Mouse (Mus musculus): Measurements from ENCODE around the gene Clec11a. TPM values are rescaled to one million over a fixed set of nuclear protein-coding genes. Genes with fewer than 3 reads are reported as not detected.

Gene Clec11a
- total and polyA plus RNA-seq, 2 experiments = 1.3 to 2.4 TPM

- H3K9ac ChIP-seq (ENCODE audit: low read depth, low read length) = no peak overlapping the region
- no peaks in the 10 kb centered on the region for H3K79me2 ChIP-seq (ENCODE audit: control insufficient read depth, insufficient read depth, low read length)
- TF ChIP-seq CTCF (IDR thresholded peaks at IDR 0.05; ENCODE audit: low read depth, low read length) (no peak), POLR2A (IDR thresholded peaks at IDR 0.05; ENCODE audit: extremely low read depth, insufficient read depth, low read length) (no peak)
- DNase-seq (ENCODE audit: extremely low read depth, low read depth, low spot score) = no peak
- 59% methylated on average over 3 of the region's 3 CpGs for WGBS
- peaks cover 15% of the 10 kb centered on the region for H3K27me3 ChIP-seq (ENCODE audit: control insufficient read depth, insufficient read depth, low read length)
- no peaks in the 10 kb centered on the region for H3K4me1 ChIP-seq (ENCODE audit: control insufficient read depth, insufficient read depth, low read length)
- no peak overlapping the region for H3K27ac ChIP-seq (replicated peaks; ENCODE audit: insufficient read depth, low read depth, low read length)
- no peaks in the 10 kb centered on the region for H3K36me3 ChIP-seq (ENCODE audit: control insufficient read depth, insufficient read depth, low read length)
- no peak overlapping the region for H3K4me3 ChIP-seq (ENCODE audit: insufficient read depth, low read depth, low read length)
These were observed 25.6 kb upstream of the Clec11a start for GRCm38 (mm10) chr7:44332336-44332735.

DNA sequence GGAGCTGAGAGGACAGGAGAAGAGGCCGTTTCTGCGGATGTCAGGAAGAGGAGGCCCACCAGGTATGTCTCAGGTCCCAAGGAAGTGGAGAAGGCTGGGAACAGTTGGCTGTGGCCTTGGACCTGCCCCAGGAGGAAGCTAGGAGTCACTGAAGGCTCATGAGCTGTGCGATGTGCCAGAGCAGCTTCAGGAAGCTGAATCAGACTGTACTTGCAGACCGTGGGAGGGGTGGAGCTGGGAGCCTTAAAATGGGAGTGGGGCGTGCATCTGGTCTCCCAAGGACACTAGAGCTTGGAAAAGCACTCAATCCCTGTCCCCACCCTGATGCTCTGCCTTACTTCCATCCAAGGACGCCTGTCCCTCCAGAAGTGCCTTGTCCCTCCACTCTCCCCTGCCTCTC, 19.9 kb upstream of the Clec11a start:
- Histone ChIP-seq H3K9ac (ENCODE audit: low read depth, low read length) (no peak overlapping the region), H3K79me2 (ENCODE audit: control insufficient read depth, insufficient read depth, low read length) (no peaks in the 10 kb centered on the region), H3K4me3 (ENCODE audit: insufficient read depth, low read depth, low read length) (no peak overlapping the region), H3K27me3 (ENCODE audit: control insufficient read depth, insufficient read depth, low read length) (no peaks in the 10 kb centered on the region), H3K27ac (replicated peaks; ENCODE audit: insufficient read depth, low read depth, low read length) (no peak overlapping the region), H3K4me1 (ENCODE audit: control insufficient read depth, insufficient read depth, low read length) (no peaks in the 10 kb centered on the region), H3K36me3 (ENCODE audit: control insufficient read depth, insufficient read depth, low read length) (no peaks in the 10 kb centered on the region)
- DNase-seq (ENCODE audit: extremely low read depth, low read depth, low spot score) = no peak
- WGBS = 53% methylated on average over 6 of the region's 6 CpGs
- TF ChIP-seq POLR2A (IDR thresholded peaks at IDR 0.05; ENCODE audit: extremely low read depth, insufficient read depth, low read length) = no peak
- no peak for TF ChIP-seq CTCF (IDR thresholded peaks at IDR 0.05; ENCODE audit: low read depth, low read length)

DNA sequence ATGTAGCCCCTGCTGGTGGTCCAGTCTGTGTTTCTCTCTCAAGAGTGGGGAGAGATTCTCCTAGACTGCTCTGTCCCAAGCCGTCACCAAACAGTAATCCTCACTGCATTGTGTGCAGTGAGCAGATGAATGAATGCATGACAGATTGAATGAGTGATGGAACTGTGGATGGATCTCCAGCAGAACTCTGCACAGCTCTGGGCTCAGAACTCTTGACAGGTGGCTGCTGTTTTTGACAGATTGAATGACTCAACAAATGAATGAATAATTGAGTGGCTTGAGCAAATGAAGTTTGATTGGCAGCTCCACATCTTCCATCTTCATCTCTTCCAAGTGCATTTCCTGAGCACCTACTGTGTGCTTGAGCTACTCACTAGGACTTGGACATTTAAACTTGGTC, 15.6 kb upstream of the Clec11a start:
- H3K27me3 ChIP-seq (ENCODE audit: control insufficient read depth, insufficient read depth, low read length) = no peaks in the 10 kb centered on the region
- WGBS = 86% methylated on average over 1 of the region's 1 CpGs
- TF ChIP-seq POLR2A (IDR thresholded peaks at IDR 0.05; ENCODE audit: extremely low read depth, insufficient read depth, low read length) (no peak), CTCF (IDR thresholded peaks at IDR 0.05; ENCODE audit: low read depth, low read length) (no peak)

GRCm38 (mm10) chr7:44320886-44321285, 14.2 kb upstream of the Clec11a start:
- Histone ChIP-seq H3K27ac (replicated peaks; ENCODE audit: insufficient read depth, low read depth, low read length) (no peak overlapping the region), H3K36me3 (ENCODE audit: control insufficient read depth, insufficient read depth, low read length) (no peaks in the 10 kb centered on the region), H3K27me3 (ENCODE audit: control insufficient read depth, insufficient read depth, low read length) (no peaks in the 10 kb centered on the region), H3K9ac (ENCODE audit: low read depth, low read length) (no peak overlapping the region), H3K4me3 (ENCODE audit: insufficient read depth, low read depth, low read length) (no peak overlapping the region), H3K79me2 (ENCODE audit: control insufficient read depth, insufficient read depth, low read length) (no peaks in the 10 kb centered on the region), H3K4me1 (ENCODE audit: control insufficient read depth, insufficient read depth, low read length) (no peaks in the 10 kb centered on the region)
- TF ChIP-seq CTCF (IDR thresholded peaks at IDR 0.05; ENCODE audit: low read depth, low read length) (no peak), POLR2A (IDR thresholded peaks at IDR 0.05; ENCODE audit: extremely low read depth, insufficient read depth, low read length) (no peak)
- WGBS = 54% methylated on average over 8 of the region's 8 CpGs
- no peak for DNase-seq (ENCODE audit: extremely low read depth, low read depth, low spot score)

More for the DNA sequence above, 15.6 kb upstream of the Clec11a start:
- Histone ChIP-seq H3K9ac (ENCODE audit: low read depth, low read length) (no peak overlapping the region), H3K79me2 (ENCODE audit: control insufficient read depth, insufficient read depth, low read length) (no peaks in the 10 kb centered on the region), H3K4me3 (ENCODE audit: insufficient read depth, low read depth, low read length) (no peak overlapping the region), H3K4me1 (ENCODE audit: control insufficient read depth, insufficient read depth, low read length) (no peaks in the 10 kb centered on the region), H3K27ac (replicated peaks; ENCODE audit: insufficient read depth, low read depth, low read length) (no peak overlapping the region), H3K36me3 (ENCODE audit: control insufficient read depth, insufficient read depth, low read length) (no peaks in the 10 kb centered on the region)
- DNase-seq (ENCODE audit: extremely low read depth, low read depth, low spot score) = no peak

DNA sequence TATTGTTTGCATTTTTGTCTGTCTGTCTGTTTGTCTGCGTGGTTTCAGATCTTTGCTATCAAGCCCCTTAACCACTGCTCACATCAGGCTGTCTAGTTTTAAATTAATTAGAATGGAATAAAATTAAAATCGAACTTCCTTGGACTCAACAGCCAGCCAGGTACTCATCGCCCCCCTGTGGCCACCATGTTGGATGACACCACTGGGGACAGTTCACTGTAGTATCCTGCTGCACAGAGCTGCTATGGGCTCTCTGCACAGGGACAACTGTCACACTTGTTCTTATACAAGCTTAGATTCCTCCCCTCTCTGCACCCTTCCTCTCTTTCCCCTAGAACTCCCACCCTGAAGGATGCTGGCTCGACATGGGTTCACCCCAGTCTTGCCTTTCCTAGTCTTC, 11.2 kb upstream of the Clec11a start:
- no peak overlapping the region for H3K27ac ChIP-seq (replicated peaks; ENCODE audit: insufficient read depth, low read depth, low read length)
- DNase-seq (ENCODE audit: extremely low read depth, low read depth, low spot score) = peak; percentile 13
- H3K9ac ChIP-seq (ENCODE audit: low read depth, low read length) = no peak overlapping the region
- H3K4me1 ChIP-seq (ENCODE audit: control insufficient read depth, insufficient read depth, low read length) = no peaks in the 10 kb centered on the region
- no peak overlapping the region for H3K4me3 ChIP-seq (ENCODE audit: insufficient read depth, low read depth, low read length)
- H3K36me3 ChIP-seq (ENCODE audit: control insufficient read depth, insufficient read depth, low read length) = no peaks in the 10 kb centered on the region
- WGBS = 37% methylated on average over 4 of the region's 4 CpGs
- H3K79me2 ChIP-seq (ENCODE audit: control insufficient read depth, insufficient read depth, low read length) = no peaks in the 10 kb centered on the region
- peak; percentile 84 for TF ChIP-seq CTCF (IDR thresholded peaks at IDR 0.05; ENCODE audit: low read depth, low read length)
- TF ChIP-seq POLR2A (IDR thresholded peaks at IDR 0.05; ENCODE audit: extremely low read depth, insufficient read depth, low read length) = no peak
- no peaks in the 10 kb centered on the region for H3K27me3 ChIP-seq (ENCODE audit: control insufficient read depth, insufficient read depth, low read length)

- 70% methylated on average over 16 of the region's 16 CpGs for WGBS
- peaks cover 19% of the 10 kb centered on the region for H3K27me3 ChIP-seq (ENCODE audit: control insufficient read depth, insufficient read depth, low read length)
These were observed 5.8 kb upstream of the Clec11a start for GRCm38 (mm10) chr7:44312484-44312883.

More at GRCm38 (mm10) chr7:44312484-44312883, 5.8 kb upstream of the Clec11a start:
- Histone ChIP-seq H3K79me2 (ENCODE audit: control insufficient read depth, insufficient read depth, low read length) (no peaks in the 10 kb centered on the region), H3K4me3 (ENCODE audit: insufficient read depth, low read depth, low read length) (no peak overlapping the region), H3K9ac (ENCODE audit: low read depth, low read length) (no peak overlapping the region), H3K27ac (replicated peaks; ENCODE audit: insufficient read depth, low read depth, low read length) (no peak overlapping the region), H3K36me3 (ENCODE audit: control insufficient read depth, insufficient read depth, low read length) (no peaks in the 10 kb centered on the region), H3K4me1 (ENCODE audit: control insufficient read depth, insufficient read depth, low read length) (0 out of 2 replicates have a peak, but pooled peaks cover 2% of the 10 kb centered on the region)
- no peak for DNase-seq (ENCODE audit: extremely low read depth, low read depth, low spot score)
- TF ChIP-seq POLR2A (IDR thresholded peaks at IDR 0.05; ENCODE audit: extremely low read depth, insufficient read depth, low read length) = no peak

Data from liver, adult 2 months (tissue).